Mouse (Mus musculus) embryonic fibroblast, embryonic 13.5 days (primary cell): ENCODE data around the gene Slc6a17. TPM values are rescaled to one million over a fixed set of nuclear protein-coding genes. Genes with fewer than 3 reads are reported as not detected.
A peak's percentile ranks its signal among the peaks of the same experiment; 100 is the strongest.

Experiments
- H3K27ac ChIP-seq: 2 replicates; pipeline ENCODE4 v1.5.1; 2012; ENCODE audit warnings: low read length, control low read depth, inconsistent platforms; ENCODE audit not compliant: insufficient read depth
- H3K4me1 ChIP-seq: 2 replicates; pipeline ENCODE4 v1.6.1; 2011; ENCODE audit warnings: low read length; ENCODE audit not compliant: control insufficient read depth, insufficient read depth
- H3K4me3 ChIP-seq: 2 replicates; pipeline ENCODE4 v1.5.1; 2011; ENCODE audit warnings: mild to moderate bottlenecking, control low read depth, low read length; ENCODE audit not compliant: insufficient read depth
- CTCF ChIP-seq: IDR thresholded peaks from 2 replicates; pipeline ENCODE4 v1.5.1; 2011; ENCODE audit warnings: mild to moderate bottlenecking, control low read depth, low read length, moderate library complexity, borderline replicate concordance; ENCODE audit not compliant: insufficient read depth
- POLR2A ChIP-seq: IDR thresholded peaks from 2 replicates; pipeline ENCODE4 v1.6.1; 2011; ENCODE audit warnings: low read depth, mild to moderate bottlenecking, control low read depth, low read length, moderate library complexity
- polyA plus RNA-seq: library from polyadenylated mRNA; stranded (reverse); fragments of >200 nt; gene quantifications from 2 replicates; pipeline ENCODE4 v1.2.4, GENCODE M21; 2011; ENCODE audit warnings: low read depth; ENCODE audit not compliant: missing spikeins, insufficient read length

Gene Slc6a17
- polyA plus RNA-seq, 1 experiment = 10.9 TPM

DNA sequence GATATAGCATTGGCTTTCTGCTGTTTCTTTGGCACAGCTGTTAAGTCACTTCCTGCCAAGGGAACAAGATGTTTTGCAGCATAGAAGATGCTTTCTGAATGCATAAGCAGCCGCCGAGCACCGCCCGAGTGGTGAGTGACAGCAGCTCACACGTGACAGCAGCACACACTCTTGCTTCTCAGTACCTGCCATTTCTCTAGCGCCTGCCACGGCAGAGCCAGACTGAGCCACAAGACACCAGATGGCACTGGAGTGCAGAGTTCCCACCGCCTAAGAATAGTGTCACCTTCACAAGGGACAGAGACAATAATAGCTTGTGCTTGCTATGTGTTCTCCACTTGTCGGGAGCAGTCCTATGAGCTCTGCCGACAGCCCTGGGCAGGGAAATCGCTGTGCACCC is 34.5 kb downstream of the Slc6a17 start:
- H3K4me1 ChIP-seq = no peaks in the 10 kb centered on the region
- no peak overlapping the region for H3K4me3 ChIP-seq
- no peak for TF ChIP-seq CTCF
- TF ChIP-seq POLR2A = no peak
- no peak overlapping the region for H3K27ac ChIP-seq

DNA sequence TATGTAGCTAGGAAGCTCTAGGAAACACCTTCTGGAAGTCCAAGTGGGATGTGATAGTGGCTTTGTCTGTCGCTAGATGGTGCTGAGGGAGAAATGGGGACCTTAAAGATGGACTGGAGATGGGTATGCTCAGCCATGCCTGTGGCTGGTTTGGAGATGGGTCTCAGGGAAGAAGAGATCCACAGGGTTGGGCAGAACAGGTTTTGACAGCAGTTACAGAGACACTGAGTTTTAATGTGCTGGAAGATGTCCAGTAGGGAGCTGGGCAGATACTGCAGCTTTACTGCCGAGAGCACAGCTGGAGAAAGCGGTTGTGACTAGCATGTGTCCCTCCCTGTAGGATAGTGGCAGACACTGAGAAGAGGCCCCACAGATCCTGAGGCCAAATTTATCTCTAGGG is 37.2 kb downstream of the Slc6a17 start:
- no peaks in the 10 kb centered on the region for H3K4me1 ChIP-seq
- H3K4me3 ChIP-seq = no peak overlapping the region
- H3K27ac ChIP-seq = no peak overlapping the region
- no peak for TF ChIP-seq CTCF
- TF ChIP-seq POLR2A = no peak

DNA sequence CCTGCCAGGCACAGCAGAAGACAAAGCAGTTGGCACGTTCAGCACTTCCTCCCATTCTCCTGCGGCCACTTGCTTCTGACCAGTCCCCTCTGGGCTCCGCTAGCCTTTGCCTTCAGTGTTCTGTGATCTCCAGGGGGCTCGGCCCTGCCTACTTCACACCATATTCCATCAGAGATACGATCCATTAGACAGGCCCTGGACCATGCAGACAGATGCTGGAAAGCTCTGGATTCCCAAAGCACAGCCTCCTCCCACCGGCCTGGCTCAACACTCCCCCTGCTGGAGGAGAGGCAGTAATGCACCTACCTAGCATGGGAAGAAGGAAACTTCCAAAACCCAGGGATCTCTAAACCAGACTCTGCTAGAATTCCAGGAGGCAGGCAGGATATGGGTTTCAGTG is 45.6 kb downstream of the Slc6a17 start:
- Histone ChIP-seq H3K4me3 (no peak overlapping the region), H3K4me1 (no peaks in the 10 kb centered on the region), H3K27ac (no peak overlapping the region)
- TF ChIP-seq POLR2A (no peak), CTCF (peak; percentile 93)

DNA sequence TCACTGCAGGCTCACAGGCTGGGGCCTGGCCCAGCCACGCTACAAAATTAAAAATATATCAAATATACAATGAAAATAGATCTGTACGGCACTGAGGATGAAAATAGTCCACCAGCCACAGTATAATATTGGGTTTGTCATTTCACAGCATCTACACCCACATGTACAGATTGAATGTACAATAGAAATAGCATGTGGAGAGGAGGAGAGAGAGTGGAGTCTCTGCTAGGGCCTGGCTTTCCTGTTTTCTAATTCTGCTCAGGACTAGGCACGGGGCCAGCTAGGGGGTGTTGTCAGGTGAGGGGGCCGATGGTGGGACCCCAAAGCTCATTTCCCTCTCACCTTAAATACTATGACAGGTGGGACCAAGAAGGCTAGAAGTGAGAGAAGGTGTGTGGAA is 48.8 kb downstream of the Slc6a17 start:
- no peak overlapping the region for H3K4me3 ChIP-seq
- no peak overlapping the region for H3K27ac ChIP-seq
- H3K4me1 ChIP-seq = no peaks in the 10 kb centered on the region
- TF ChIP-seq CTCF (no peak), POLR2A (no peak)

DNA sequence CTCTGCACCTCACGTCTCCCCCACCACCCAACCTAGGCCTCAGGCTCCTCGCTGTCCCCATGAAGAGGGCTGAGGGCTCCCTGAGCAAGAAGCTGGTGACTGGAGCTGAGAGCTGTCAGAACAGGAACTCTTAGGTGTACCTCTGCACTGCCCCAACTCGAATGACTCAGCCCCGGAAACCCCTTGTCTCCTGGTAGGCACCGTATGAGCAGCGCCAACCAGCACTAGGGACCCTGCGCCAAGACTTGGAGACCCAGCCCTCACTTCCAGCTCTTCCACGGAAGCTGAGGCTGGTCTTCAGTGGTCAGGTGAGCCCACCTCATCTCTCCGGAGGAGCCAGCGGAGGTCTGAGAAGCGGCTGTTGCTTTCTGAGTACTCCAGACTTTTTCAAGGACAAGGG is 49.7 kb downstream of the Slc6a17 start:
- no peaks in the 10 kb centered on the region for H3K4me1 ChIP-seq
- no peak overlapping the region for H3K27ac ChIP-seq
- TF ChIP-seq CTCF = no peak
- no peak for TF ChIP-seq POLR2A
- no peak overlapping the region for H3K4me3 ChIP-seq

DNA sequence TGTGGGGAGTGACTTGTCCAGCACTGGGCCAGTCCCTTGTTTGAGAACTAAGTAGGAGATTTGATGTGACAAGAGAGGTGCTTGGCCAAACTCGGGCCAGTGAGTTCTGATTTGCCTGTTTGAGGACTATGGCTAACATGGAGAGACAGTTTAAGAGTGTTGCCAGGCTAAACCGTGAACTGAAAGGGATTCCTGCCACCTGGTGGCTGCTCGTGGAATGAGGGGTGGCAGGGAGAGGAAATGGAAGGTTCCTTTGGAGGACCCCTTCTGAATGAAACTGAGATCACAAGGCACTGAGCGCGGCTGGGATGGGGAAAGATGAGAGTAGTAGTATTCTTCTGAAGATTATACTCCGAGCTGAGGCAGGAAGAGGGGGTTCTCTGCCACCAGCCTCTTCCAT is 51.2 kb downstream of the Slc6a17 start:
- H3K4me3 ChIP-seq = no peak overlapping the region
- TF ChIP-seq POLR2A = no peak
- TF ChIP-seq CTCF = peak; percentile 86; the same call in 1 of the 2 replicates

DNA sequence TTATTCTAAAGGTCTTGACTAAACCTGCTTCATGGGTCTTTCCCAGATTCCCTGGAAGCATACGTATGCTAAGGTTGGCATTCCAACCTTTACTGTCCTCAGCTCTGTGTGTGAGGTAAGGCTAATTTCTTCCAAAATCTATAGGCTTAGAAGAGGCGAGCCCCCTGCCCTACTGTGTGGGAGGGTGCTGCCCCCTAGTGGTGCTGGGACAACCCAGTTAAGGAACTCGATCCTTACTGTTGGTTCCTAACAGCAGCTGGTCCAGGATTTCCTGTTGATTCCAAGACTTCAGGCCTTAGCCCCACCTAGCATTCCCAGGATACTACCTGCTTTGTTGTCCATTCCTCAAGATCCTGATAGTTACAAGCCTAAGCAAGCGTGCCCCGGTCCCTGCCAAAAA is 55.7 kb downstream of the Slc6a17 start:
- Histone ChIP-seq H3K4me3 (no peak overlapping the region), H3K27ac (no peak overlapping the region), H3K4me1 (peaks cover 2% of the 10 kb centered on the region; the same call in 1 of the 2 replicates)
- peak; percentile 85; the same call in 1 of the 2 replicates for TF ChIP-seq CTCF
- TF ChIP-seq POLR2A = no peak

More for the DNA sequence above, 51.2 kb downstream of the Slc6a17 start:
- H3K4me1 ChIP-seq = no peaks in the 10 kb centered on the region
- no peak overlapping the region for H3K27ac ChIP-seq

DNA sequence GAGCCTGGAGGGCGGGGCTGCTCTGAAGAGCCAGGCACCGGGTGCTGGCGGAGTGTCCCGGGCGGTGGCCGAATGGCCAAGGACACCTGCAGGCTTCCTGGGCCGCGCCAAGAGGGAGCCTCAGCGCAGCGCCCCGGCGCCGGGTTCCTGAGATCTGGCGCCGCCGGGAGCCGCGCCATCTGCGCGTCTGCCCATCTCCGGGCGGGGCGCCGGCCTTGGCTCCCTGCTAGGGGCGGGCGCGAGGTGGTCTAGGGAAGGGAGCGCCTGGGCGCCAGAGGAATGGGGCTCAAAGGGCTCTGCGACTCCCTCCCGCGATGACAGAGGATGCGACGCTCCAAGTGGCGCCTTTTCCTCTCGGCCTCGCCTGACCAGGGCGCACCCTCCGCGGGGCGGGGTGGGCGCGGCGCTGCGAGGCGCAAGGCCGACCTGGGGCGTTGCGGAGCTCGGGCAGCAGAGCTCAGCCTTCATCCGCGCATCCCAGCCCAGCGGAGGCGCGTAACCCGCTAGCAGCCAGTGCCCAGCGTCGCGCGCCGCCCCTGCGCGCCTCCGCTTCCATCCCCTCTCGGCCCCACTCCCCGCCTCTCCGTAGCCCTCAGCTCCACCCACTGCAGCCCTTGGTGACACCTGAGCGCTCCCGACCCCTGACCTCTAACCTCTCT is 57.9 kb downstream of the Slc6a17 start:
- no peak for TF ChIP-seq POLR2A
- no peak for TF ChIP-seq CTCF
- no peak overlapping the region for H3K27ac ChIP-seq
- peaks cover 2% of the 10 kb centered on the region; the same call in 1 of the 2 replicates for H3K4me1 ChIP-seq
- H3K4me3 ChIP-seq = peak overlapping the region; percentile 9; the same call in 1 of the 2 replicates

DNA sequence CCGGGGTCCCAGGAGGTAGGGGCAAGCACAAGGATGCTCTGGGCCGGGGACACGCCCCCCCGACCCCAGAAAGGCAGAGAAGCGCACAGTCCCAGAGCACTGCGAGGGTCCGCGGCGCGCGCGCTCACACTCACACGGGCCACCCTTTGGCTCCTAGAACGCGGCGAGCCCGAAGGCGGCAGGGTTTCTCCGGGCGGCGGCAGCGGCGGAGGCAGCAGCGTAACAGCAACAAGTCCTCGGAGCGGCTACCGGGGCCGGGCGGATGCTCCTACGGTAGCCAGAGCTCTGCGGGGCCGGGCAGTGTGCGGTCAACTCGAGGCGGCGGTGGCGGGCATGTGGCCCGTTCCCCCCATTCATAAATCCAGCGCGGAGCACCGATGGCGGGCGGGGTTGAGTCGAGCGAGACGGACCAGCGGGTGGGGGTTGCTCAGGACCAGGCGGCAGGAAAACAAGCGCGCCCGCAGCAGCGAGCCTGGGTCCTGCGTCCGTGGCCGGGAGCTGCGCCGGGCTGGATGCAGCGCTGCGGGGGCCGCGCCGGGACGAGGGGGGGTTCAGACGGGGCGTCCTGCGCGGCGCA is 58.5 kb downstream of the Slc6a17 start, which contains the start of gene Kcnc4:
Kcnc4 (minus strand) TSS at position 357 of the 577 bp plus-strand sequence.
- Histone ChIP-seq H3K4me3 (peak within 1 kb of the TSS; percentile 11), H3K27ac (no peak within 1 kb of the TSS), H3K4me1 (peaks cover 2% of the 10 kb centered on the region; the same call in 1 of the 2 replicates)
- TF ChIP-seq POLR2A (no peak), CTCF (no peak)
